ENCODE assay signal across 24 mouse cellular contexts in the genomic region with DNA sequence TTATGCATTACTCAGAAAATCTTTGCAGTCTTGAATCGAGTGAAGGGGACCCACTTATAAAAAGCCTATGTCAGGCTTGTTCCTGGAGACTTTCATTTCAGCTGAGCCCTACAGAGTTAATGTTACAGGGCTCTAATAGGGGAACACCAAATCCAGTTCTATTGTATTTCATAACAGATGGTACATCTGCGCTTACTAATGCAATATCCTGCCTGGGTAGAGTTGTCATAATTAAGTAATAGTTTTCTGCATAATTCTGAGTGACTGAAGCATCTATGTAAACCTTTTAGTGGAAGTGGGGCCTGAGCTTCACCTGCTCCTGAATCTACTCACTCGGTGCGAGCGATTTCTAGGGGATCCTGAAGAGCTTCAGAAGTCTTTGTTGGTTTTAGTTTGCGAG.
DNase-seq lines count a peak whose midpoint lies in the region; ATAC-seq and TF ChIP-seq lines count a peak whose summit lies in the region.
"Had no signal": no experiment of that assay in that cellular context is flagged by ENCODE, and none has a peak within 500 bp of the region (broad histone marks: within the 10 kb centered on the region; RNA-seq: fewer than 3 reads in every experiment).

No protein-coding gene starts in this region.

- DNase-seq in layer of hippocampus, adult 2 months (ENCODE audit: low spot score in 2 of 2) = no peak
- no peak for DNase-seq in layer of hippocampus, adult 8-10 months (ENCODE audit: low spot score in 2 of 2)
- DNase-seq in cerebellum, postnatal 36 days = no peak
- DNase-seq in heart, postnatal 25 days (ENCODE audit: low spot score) = no peak
- DNase-seq: adrenal gland, adult 8-10 months; adrenal gland, postnatal 25 days; cerebellum, adult 11-12 months; cerebellum, adult 8-10 months; cerebellum, postnatal 10 days; forebrain, postnatal 0 days; gastrocnemius, adult 2 months; gastrocnemius, postnatal 14 days; heart, adult 18-20 months; heart, postnatal 10 days; heart, postnatal 4 days had no signal

- H3K27ac ChIP-seq in layer of hippocampus, adult 2 months = peak overlapping the region; percentile 54
- H3K27ac ChIP-seq: forebrain, embryonic 10.5 days; gastrocnemius, adult 2 months; heart, embryonic 15.5 days; hindbrain, embryonic 14.5 days; hindbrain, postnatal 0 days had no signal

- H3K4me3 ChIP-seq in layer of hippocampus, adult 2 months = no peak overlapping the region
- H3K4me3 ChIP-seq: forebrain, embryonic 10.5 days; gastrocnemius, adult 2 months; heart, embryonic 12.5 days; heart, embryonic 15.5 days had no signal

- ATAC-seq in granulocyte monocyte progenitor cell, adult 5-6 weeks (replicated peaks; ENCODE audit: poor library complexity, severe bottlenecking) = peak; percentile 97
- ATAC-seq in megakaryocyte progenitor cell, adult 5-6 weeks (replicated peaks; ENCODE audit: poor library complexity) = peak; percentile 88
- ATAC-seq: activated CD4-positive, CD25-positive, alpha-beta regulatory T cell, adult 4 months; forebrain, embryonic 14.5 days; forebrain, postnatal 0 days; hindbrain, postnatal 0 days had no signal

- TF ChIP-seq CTCF in layer of hippocampus, adult 2 months (conservative IDR thresholded peaks at IDR 0.05) = no peak

- intact Hi-C loops in heart, postnatal 25 days (cut with DNase I) = no loop called here
